8 mouse cellular contexts compared by ENCODE assay signal in the genomic region with DNA sequence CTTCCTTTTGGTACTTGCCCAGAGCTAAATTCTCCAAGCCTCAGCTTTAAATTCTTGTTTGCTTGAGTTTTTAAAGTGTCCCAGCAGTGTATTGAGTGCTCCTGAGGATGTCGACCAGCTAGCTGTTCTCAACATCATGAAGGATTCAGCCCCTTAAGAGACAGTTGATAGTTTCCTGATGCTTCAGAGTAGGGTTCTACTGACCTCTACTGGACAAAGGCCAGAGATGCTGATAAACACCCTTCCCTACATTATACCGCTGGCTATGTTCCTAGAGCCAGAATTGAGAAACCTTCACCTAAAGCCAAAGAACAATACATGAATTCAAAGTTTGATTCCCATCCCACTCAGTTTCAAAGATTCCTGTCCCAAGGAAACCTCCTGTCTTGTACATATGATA. TPM values are rescaled to one million over a fixed set of nuclear protein-coding genes. Genes with fewer than 3 reads are reported as not detected.
DNase-seq lines count a peak whose midpoint lies in the region; ATAC-seq and TF ChIP-seq lines count a peak whose summit lies in the region.

No protein-coding gene starts in this region.

- in situ Hi-C loops in ES-E14 (cut with MboI; ENCODE audit: low sequenced_read_pairs in 2 of 2, unreplicated experiment in 2 of 2) = no loop called here

- no peak overlapping the region for H3K9ac ChIP-seq in ES-E14 (ENCODE audit: insufficient read depth, low read depth, low read length, poor library complexity, severe bottlenecking)
- no peak overlapping the region for H3K9ac ChIP-seq in hindbrain, embryonic 13.5 days
- no peak overlapping the region for H3K9ac ChIP-seq in midbrain, embryonic 16.5 days (ENCODE audit: low read depth, low read length)

- H3K9me3 ChIP-seq in ES-E14 (ENCODE audit: control insufficient read depth, insufficient read depth, low read depth, low read length) = no peaks in the 10 kb centered on the region
- H3K9me3 ChIP-seq in hindbrain, embryonic 13.5 days = no peaks in the 10 kb centered on the region
- no peaks in the 10 kb centered on the region for H3K9me3 ChIP-seq in midbrain, embryonic 16.5 days (replicated peaks; ENCODE audit: control insufficient read depth, low read length, poor library complexity, severe bottlenecking)

- no peak overlapping the region for H3K27ac ChIP-seq in ES-E14 (ENCODE audit: insufficient read depth, low read depth, low read length, poor library complexity, severe bottlenecking)
- no peak overlapping the region for H3K27ac ChIP-seq in hindbrain, embryonic 13.5 days
- no peak overlapping the region for H3K27ac ChIP-seq in midbrain, embryonic 16.5 days (ENCODE audit: low read length)

- H3K4me3 ChIP-seq in ES-E14 (ENCODE audit: insufficient read depth in 1 of 2, low read depth in 1 of 2, low read length in 2 of 2, poor library complexity in 1 of 2, severe bottlenecking in 1 of 2) = no peak overlapping the region
- no peak overlapping the region for H3K4me3 ChIP-seq in hindbrain, embryonic 13.5 days
- H3K4me3 ChIP-seq in midbrain, embryonic 16.5 days (ENCODE audit: low read depth, low read length) = no peak overlapping the region

- H3K4me2 ChIP-seq in hindbrain, embryonic 13.5 days = no peak overlapping the region
- no peak overlapping the region for H3K4me2 ChIP-seq in midbrain, embryonic 16.5 days (ENCODE audit: low read length)

- H3K36me3 ChIP-seq in ES-E14 (ENCODE audit: control insufficient read depth, insufficient read depth, low read length, poor library complexity, severe bottlenecking) = no peaks in the 10 kb centered on the region
- H3K36me3 ChIP-seq in hindbrain, embryonic 13.5 days = no peaks in the 10 kb centered on the region
- no peaks in the 10 kb centered on the region for H3K36me3 ChIP-seq in midbrain, embryonic 16.5 days (ENCODE audit: control insufficient read depth, insufficient read depth, low read length)

- 0 out of 2 replicates have a peak, but pooled peaks cover 4% of the 10 kb centered on the region for H3K27me3 ChIP-seq in hindbrain, embryonic 13.5 days
- no peaks in the 10 kb centered on the region for H3K27me3 ChIP-seq in midbrain, embryonic 16.5 days (ENCODE audit: control insufficient read depth, insufficient read depth, low read depth, low read length)

- peak; percentile 26 for DNase-seq in kidney, postnatal 10 days
- DNase-seq in kidney, adult 8-10 months = no peak
- DNase-seq in ES-E14 (ENCODE audit: low read depth, low spot score) = peak; percentile 21
- DNase-seq in c-Kit-positive CD71-negative TER-119-negative erythroid progenitor cells, embryonic 14.5 days (ENCODE audit: low read depth) = peak; percentile 26
- DNase-seq in yolk sac, embryonic 10.5 days (ENCODE audit: low spot score) = no peak
- DNase-seq in Muller cell, postnatal 12 days (ENCODE audit: inconsistent ontology term) = no peak

- peak; percentile 73; the same call in 1 of the 2 replicates for ATAC-seq in hindbrain, embryonic 13.5 days (ENCODE audit: low FRiP score)
- 0 out of 2 replicates have a peak, but pooled peaks have one; percentile 36 for ATAC-seq in midbrain, embryonic 16.5 days

- H3K4me1 ChIP-seq in ES-E14 (ENCODE audit: control insufficient read depth in 2 of 2, insufficient read depth in 2 of 2, low read length in 2 of 2, poor library complexity in 1 of 2) = no peaks in the 10 kb centered on the region
- no peaks in the 10 kb centered on the region for H3K4me1 ChIP-seq in hindbrain, embryonic 13.5 days (replicated peaks)
- no peaks in the 10 kb centered on the region for H3K4me1 ChIP-seq in midbrain, embryonic 16.5 days (ENCODE audit: control insufficient read depth, insufficient read depth, low read length)

- WGBS in hindbrain, embryonic 13.5 days = 23% methylated on average over 2 of the region's 2 CpGs
- 38% methylated on average over 2 of the region's 2 CpGs for WGBS in midbrain, embryonic 16.5 days

TF ChIP-seq in ES-E14, 5 proteins besides CTCF, POLR2A, EP300 and RAD21:
- TF ChIP-seq ZC3H11A (IDR thresholded peaks at IDR 0.05; ENCODE audit: borderline replicate concordance, low read depth, low read length) (peak; percentile 28; the same call in 1 of the 2 replicates), HCFC1 (IDR thresholded peaks at IDR 0.05; ENCODE audit: borderline replicate concordance, insufficient read depth, low read length) (no peak)

RNA-seq across cellular contexts. Expression of gene Car5b, which starts 23.0 kb away (rescaled TPM):
- total RNA-seq in ES-E14 (2012; rRNA removed) = 0.26 and 0.54 TPM in 2 replicates
- polyA plus RNA-seq in hindbrain, embryonic 13.5 days (2015; fragmentation: Nextera tagmentation; extraction: Ambion mirVana) = 0.31 and 0.65 TPM in 2 replicates
- polyA plus RNA-seq in midbrain, embryonic 16.5 days (2015; fragmentation: Nextera tagmentation; extraction: Ambion mirVana) = 0.31 and 0.67 TPM in 2 replicates

RNA-seq across cellular contexts. Expression of gene Zrsr2, which starts 46.3 kb away (rescaled TPM):
- 31.9 and 36.9 TPM in 2 replicates for total RNA-seq in ES-E14 (2012; rRNA removed)
- polyA plus RNA-seq in hindbrain, embryonic 13.5 days (2015; fragmentation: Nextera tagmentation; extraction: Ambion mirVana) = 58.7 and 63.9 TPM in 2 replicates
- polyA plus RNA-seq in midbrain, embryonic 16.5 days (2015; fragmentation: Nextera tagmentation; extraction: Ambion mirVana) = 53.9 and 54.1 TPM in 2 replicates

Comparison
In these comparisons a context has a peak if more than half of its experiments do, and no peak if none do; other contexts are left out.
1. DNase-seq: peak in kidney, postnatal 10 days (single experiment), ES-E14 (single experiment) and c-Kit-positive CD71-negative TER-119-negative erythroid progenitor cells, embryonic 14.5 days (single experiment); none in kidney, adult 8-10 months (0 of 2), yolk sac, embryonic 10.5 days (single experiment) and Muller cell, postnatal 12 days (single experiment).